Mouse (Mus musculus) forebrain, embryonic 16.5 days (tissue): ENCODE measurements at regions not wholly inside any gene's neighbourhood (a gene's known extent, or its start where the extent isn't known, plus 50 kb on each side); places are given as distances from the start of the nearest gene placed in this dataset.

Experiments
- ATAC-seq: fragments of 200-750 bp; cut with Nextera tagmentation; 2 replicates; pipeline ENCODE4 v1.8.0; 2017; ENCODE audit warnings: mild to moderate bottlenecking, moderate library complexity
- H3K27ac ChIP-seq: fragments of 300-500 bp; sonication (generic); 2 replicates; pipeline ENCODE4 v1.5.1; 2014; ENCODE audit warnings: low read length, control low read depth
- H3K27me3 ChIP-seq: fragments of 300-500 bp; sonication (generic); replicated peaks from 2 replicates; pipeline ENCODE4 v1.6.1; 2014; ENCODE audit warnings: low read length; ENCODE audit not compliant: control insufficient read depth, insufficient read depth
- H3K36me3 ChIP-seq: fragments of 300-500 bp; sonication (generic); 2 replicates; pipeline ENCODE4 v1.6.1; 2014; ENCODE audit not compliant: control insufficient read depth, insufficient read depth
- H3K4me1 ChIP-seq: fragments of 300-500 bp; sonication (generic); replicated peaks from 2 replicates; pipeline ENCODE4 v1.6.1; 2014; ENCODE audit warnings: low read length; ENCODE audit not compliant: control insufficient read depth, insufficient read depth
- H3K4me2 ChIP-seq: fragments of 300-500 bp; sonication (generic); 2 replicates; pipeline ENCODE4 v1.6.1; 2014; ENCODE audit warnings: mild to moderate bottlenecking, low read length, control low read depth
- H3K4me3 ChIP-seq: fragments of 300-500 bp; sonication (generic); replicated peaks from 2 replicates; pipeline ENCODE4 v1.5.1; 2014; ENCODE audit warnings: mild to moderate bottlenecking, low read length, control low read depth
- H3K9ac ChIP-seq: fragments of 300-500 bp; sonication (generic); replicated peaks from 2 replicates; pipeline ENCODE4 v1.6.1; 2014; ENCODE audit warnings: low read depth, low read length, control low read depth
- H3K9me3 ChIP-seq: fragments of 300-500 bp; sonication (generic); 2 replicates; pipeline ENCODE4 v1.6.1; 2016; ENCODE audit warnings: low read length; ENCODE audit not compliant: control insufficient read depth
- WGBS: fragments of 180-500 bp; shearing (Covaris S2); extraction: QIAGEN DNeasy Blood & Tissue Kit; methylation state at CpG from one replicate; pipeline ENCODE4 v1.1.7; 2014; 5-methylcytosine and 5-hydroxymethylcytosine counted together

GRCm38 (mm10) chr4:67607166-67607565, 779.8 kb downstream of the Tlr4 start:
- H3K27ac ChIP-seq = no peak overlapping the region
- H3K36me3 ChIP-seq = no peaks in the 10 kb centered on the region
- ATAC-seq = no peak
- no peaks in the 10 kb centered on the region for H3K9me3 ChIP-seq
- H3K27me3 ChIP-seq = no peaks in the 10 kb centered on the region
- no peak overlapping the region for H3K4me2 ChIP-seq
- no peaks in the 10 kb centered on the region for H3K4me1 ChIP-seq
- no peak overlapping the region for H3K9ac ChIP-seq
- H3K4me3 ChIP-seq = no peak overlapping the region

GRCm38 (mm10) chr4:67614486-67615067, 787.2 kb downstream of the Tlr4 start:
- 10% methylated on average over 5 of the region's 5 CpGs for WGBS
- Histone ChIP-seq H3K4me1 (no peaks in the 10 kb centered on the region), H3K9me3 (no peaks in the 10 kb centered on the region), H3K36me3 (no peaks in the 10 kb centered on the region), H3K9ac (no peak overlapping the region), H3K27me3 (no peaks in the 10 kb centered on the region), H3K27ac (no peak overlapping the region), H3K4me3 (no peak overlapping the region), H3K4me2 (no peak overlapping the region)
- ATAC-seq = peak; percentile 74

- Histone ChIP-seq H3K9me3 (no peaks in the 10 kb centered on the region), H3K27me3 (no peaks in the 10 kb centered on the region), H3K27ac (no peak overlapping the region), H3K4me2 (no peak overlapping the region), H3K36me3 (no peaks in the 10 kb centered on the region), H3K4me1 (no peaks in the 10 kb centered on the region), H3K9ac (no peak overlapping the region), H3K4me3 (no peak overlapping the region)
- ATAC-seq = no peak
Measured at GRCm38 (mm10) chr4:67626641-67627040, 799.3 kb downstream of the Tlr4 start.

GRCm38 (mm10) chr4:67646090-67646489, 818.7 kb downstream of the Tlr4 start:
- 58% methylated on average over 2 of the region's 2 CpGs for WGBS
- H3K4me2 ChIP-seq = no peak overlapping the region
- no peaks in the 10 kb centered on the region for H3K27me3 ChIP-seq
- no peak overlapping the region for H3K27ac ChIP-seq
- H3K9me3 ChIP-seq = no peaks in the 10 kb centered on the region
- H3K9ac ChIP-seq = no peak overlapping the region
- no peaks in the 10 kb centered on the region for H3K36me3 ChIP-seq
- no peaks in the 10 kb centered on the region for H3K4me1 ChIP-seq
- no peak overlapping the region for H3K4me3 ChIP-seq
- ATAC-seq = no peak

- WGBS = 7% methylated on average over 3 of the region's 3 CpGs
Measured at GRCm38 (mm10) chr4:67662122-67662521, 834.7 kb downstream of the Tlr4 start.

GRCm38 (mm10) chr4:67673961-67674360, 846.6 kb downstream of the Tlr4 start:
- H3K36me3 ChIP-seq = no peaks in the 10 kb centered on the region
- no peak overlapping the region for H3K9ac ChIP-seq
- 85% methylated on average over 1 of the region's 1 CpGs for WGBS
- ATAC-seq = no peak
- H3K4me3 ChIP-seq = no peak overlapping the region
- no peak overlapping the region for H3K27ac ChIP-seq
- no peaks in the 10 kb centered on the region for H3K4me1 ChIP-seq
- H3K27me3 ChIP-seq = no peaks in the 10 kb centered on the region
- no peak overlapping the region for H3K4me2 ChIP-seq
- H3K9me3 ChIP-seq = no peaks in the 10 kb centered on the region

More at GRCm38 (mm10) chr4:67662122-67662521, 834.7 kb downstream of the Tlr4 start:
- no peak overlapping the region for H3K4me2 ChIP-seq
- H3K4me1 ChIP-seq = no peaks in the 10 kb centered on the region
- H3K27me3 ChIP-seq = 0 out of 2 replicates have a peak, but pooled peaks cover 2% of the 10 kb centered on the region
- no peak overlapping the region for H3K27ac ChIP-seq
- no peak overlapping the region for H3K4me3 ChIP-seq
- H3K9ac ChIP-seq = no peak overlapping the region
- no peaks in the 10 kb centered on the region for H3K9me3 ChIP-seq
- no peaks in the 10 kb centered on the region for H3K36me3 ChIP-seq
- peak; percentile 58; the same call in 1 of the 2 replicates for ATAC-seq

- H3K4me2 ChIP-seq = no peak overlapping the region
- no peaks in the 10 kb centered on the region for H3K36me3 ChIP-seq
- H3K9me3 ChIP-seq = no peaks in the 10 kb centered on the region
- H3K27me3 ChIP-seq = no peaks in the 10 kb centered on the region
- H3K27ac ChIP-seq = no peak overlapping the region
- H3K4me3 ChIP-seq = no peak overlapping the region
- WGBS = 89% methylated on average over 1 of the region's 1 CpGs
- ATAC-seq = no peak
- H3K4me1 ChIP-seq = no peaks in the 10 kb centered on the region
- no peak overlapping the region for H3K9ac ChIP-seq
Measured at GRCm38 (mm10) chr4:67677589-67677988, 850.2 kb downstream of the Tlr4 start.

- Histone ChIP-seq H3K9ac (no peak overlapping the region), H3K4me2 (no peak overlapping the region), H3K9me3 (no peaks in the 10 kb centered on the region), H3K36me3 (no peaks in the 10 kb centered on the region), H3K27ac (no peak overlapping the region), H3K4me3 (no peak overlapping the region), H3K4me1 (no peaks in the 10 kb centered on the region), H3K27me3 (no peaks in the 10 kb centered on the region)
- no peak for ATAC-seq
Measured at GRCm38 (mm10) chr4:67698438-67698837, 871.1 kb downstream of the Tlr4 start.
